Mouse (Mus musculus) cerebellum, adult 2 months (tissue): ENCODE data around the gene Tex261.

Source experiments
- CTCF ChIP-seq: fragments of 200-500 bp; IDR thresholded peaks from 2 replicates; pipeline ENCODE4 v1.5.1; 2011; ENCODE audit warnings: low read depth, mild to moderate bottlenecking, control low read depth, low read length, moderate library complexity, borderline replicate concordance; ENCODE audit not compliant: insufficient read depth
- POLR2A ChIP-seq: fragments of 200-500 bp; IDR thresholded peaks from 2 replicates; pipeline ENCODE4 v1.6.1; 2011; ENCODE audit warnings: low read length, control low read depth, borderline replicate concordance; ENCODE audit not compliant: insufficient read depth

DNA sequence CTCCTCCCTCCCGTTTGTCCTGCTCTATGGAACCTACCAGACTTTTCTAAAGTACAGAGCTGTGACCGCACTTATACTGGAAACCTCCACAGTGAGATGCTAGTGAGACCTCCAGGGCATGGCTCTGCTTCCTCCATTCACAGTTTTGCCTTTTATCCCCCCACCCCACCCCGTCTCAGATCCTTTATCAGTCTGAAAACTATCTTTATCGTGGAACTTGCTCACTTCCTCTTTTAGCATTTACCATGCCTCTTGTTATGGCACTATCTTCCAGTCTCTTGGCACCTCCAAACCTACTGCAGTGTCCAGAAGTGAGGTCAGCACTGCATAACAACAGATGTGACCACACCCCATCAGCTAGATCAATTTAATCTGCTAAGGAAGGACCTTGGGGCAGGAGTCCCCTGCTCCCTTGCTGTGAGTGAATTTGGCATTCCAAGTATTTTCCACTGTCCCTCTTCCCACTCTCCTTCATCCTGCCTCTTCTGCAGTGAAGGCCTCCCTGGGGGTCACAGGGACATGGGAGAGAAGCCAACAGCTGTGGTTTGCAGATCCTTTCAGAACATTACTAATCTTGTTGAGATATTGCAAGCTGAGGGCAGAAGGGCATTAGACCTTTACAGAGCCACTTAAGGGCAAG lies 15.8 kb upstream of the Tex261 start:
- no peak for TF ChIP-seq CTCF
- no peak for TF ChIP-seq POLR2A
